Mouse (Mus musculus) liver (tissue): ENCODE measurements around the gene Prom1.
"Not testable (repeated sequence)": the region's sequence is repeated elsewhere in the genome, so short reads cannot be mapped to it uniquely, and the experiment has no call there.

ENCODE experiments used
- DNase-seq: peaks from one replicate; pipeline ENCODE4 v3.0.0-alpha.2; 2020; ENCODE audit warnings: mixed read lengths

Prom1 gene

DNA sequence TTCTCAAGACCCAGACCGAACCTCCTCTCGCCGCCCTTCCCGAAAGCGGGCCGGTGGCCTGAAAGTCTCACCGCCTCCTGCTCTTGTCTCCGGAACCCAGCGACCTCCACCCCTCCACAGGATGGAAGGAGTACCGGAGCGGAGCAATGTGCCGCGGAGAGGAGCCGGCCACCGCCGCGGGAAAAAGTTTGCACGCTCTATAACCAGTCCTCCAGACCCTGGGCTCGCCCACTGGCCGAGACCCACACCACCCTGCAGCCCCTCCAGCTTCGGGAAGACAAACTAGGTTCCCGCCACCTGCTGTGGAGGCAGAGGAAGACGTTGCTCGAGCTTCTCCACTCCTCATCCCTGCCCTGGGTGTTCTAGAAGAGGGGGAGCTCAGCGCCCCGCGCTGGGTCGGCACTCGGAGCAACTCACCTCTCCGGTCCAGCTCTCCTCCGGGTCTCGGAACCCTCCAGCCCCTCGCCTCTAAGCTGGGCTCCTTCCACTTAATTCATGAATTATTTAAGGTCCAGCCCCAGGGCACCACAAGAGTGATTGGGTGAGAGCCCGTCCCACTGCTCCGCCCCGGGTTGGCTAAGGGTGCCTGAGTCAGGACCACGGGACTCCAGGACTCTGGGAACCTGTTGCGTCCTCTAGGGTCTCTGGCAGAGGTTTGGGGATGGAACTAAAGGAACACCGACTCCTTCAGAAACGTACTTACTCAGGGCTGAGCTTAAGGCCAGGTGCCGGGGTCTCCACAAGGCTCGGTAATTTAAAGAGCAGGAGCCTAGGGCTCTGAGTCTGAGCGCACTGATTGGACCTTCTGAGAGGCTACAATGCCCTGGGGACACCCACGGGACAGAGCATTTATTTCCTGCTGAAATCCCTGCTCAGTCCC is at the start of gene Prom1:
Gene Prom1, minus strand, starts transcription at position 802 of the 880 bp plus-strand sequence.
- DNase-seq: peak; percentile 45

DNA sequence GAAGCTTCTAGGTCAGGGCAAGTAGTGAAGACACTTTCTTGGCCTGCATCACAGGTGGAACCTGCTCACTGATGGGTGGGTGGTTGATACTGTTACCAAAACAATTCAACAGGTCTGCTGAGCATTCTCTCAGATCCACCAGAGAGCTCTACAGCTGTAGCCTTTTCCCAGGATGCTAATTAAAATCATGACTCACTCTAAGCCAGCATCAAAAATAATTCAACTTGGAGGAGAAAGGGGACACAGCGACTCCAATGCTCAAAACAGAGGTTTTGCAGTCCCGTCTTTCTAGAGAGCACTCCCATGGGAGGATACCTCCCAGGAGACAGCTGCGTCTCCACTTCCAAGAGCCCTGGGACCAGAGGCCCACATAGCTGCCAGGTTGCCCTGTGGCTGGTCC is 45.9 kb upstream of the Prom1 start:
- DNase-seq: no peak

DNA sequence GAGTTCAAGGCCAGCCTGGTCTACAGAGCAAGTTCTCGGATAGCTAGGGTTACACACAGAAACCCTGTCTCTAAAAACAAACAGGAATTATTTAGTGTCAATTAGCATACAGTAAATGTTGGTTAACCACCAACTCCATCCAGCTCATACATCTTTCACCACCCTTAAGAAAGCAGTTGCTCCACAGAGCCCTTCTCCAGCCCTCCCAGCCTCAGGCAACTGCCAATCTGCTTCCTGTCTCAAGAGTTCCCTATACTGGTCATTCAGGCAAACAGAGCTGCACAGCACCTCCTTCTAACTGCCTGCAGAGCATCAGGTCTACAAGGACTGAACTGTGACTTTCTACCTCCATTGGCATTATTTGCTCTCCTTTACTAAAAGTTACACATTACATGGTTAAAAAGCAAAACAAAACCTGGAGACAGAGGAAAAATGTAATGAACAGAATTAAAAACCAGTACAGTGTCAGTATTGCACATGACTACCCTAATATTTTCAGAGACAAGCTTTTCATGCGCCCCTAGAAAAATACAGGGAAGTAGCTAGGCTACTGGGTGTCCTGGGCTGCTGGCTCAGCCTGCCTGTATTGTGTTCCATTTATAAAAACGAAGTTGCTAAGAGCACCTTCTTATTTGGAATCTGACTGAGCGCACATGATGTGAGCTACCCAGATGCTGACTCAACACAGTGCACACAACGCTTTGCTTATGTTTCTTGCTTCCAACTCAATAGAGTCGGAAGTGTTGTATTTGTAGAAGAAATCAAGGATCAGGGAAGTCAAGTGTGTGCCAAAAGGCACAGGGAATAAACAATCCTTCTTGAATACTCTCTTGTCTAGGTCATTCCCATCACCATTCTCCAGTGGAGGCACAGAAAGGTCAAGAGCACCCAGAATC is 44.9 kb upstream of the Prom1 start:
- no peak for DNase-seq

- DNase-seq: no peak
Observed at GRCm38 (mm10) chr5:44143467-44144235, 41.8 kb upstream of the Prom1 start.

GRCm38 (mm10) chr5:44127487-44127886 is 25.7 kb upstream of the Prom1 start:
- no peak for DNase-seq

DNA sequence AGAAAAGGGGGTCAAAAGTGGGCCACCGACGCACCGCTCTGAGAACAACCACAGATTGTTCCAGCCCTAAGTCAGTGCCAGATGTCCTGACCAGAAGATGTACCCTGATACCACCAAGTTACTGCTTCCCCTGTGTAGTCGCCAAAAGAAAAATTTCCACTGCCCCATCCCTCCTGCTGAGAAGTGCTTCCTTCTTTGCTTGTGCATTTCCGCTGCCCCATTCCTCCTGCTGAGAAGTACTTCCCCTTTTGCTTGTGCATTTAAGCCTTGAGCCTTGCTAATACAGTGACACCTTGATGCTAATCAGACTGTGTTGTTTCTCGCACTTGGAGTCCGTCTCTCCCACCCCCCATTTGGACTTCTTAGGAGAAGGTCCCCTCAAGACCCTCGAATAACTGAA is 24.7 kb upstream of the Prom1 start:
- not testable (repeated sequence) for DNase-seq

GRCm38 (mm10) chr5:44121390-44121789 is 19.6 kb upstream of the Prom1 start:
- DNase-seq: no peak

GRCm38 (mm10) chr5:44113138-44113537 is 11.3 kb upstream of the Prom1 start:
- no peak for DNase-seq

DNA sequence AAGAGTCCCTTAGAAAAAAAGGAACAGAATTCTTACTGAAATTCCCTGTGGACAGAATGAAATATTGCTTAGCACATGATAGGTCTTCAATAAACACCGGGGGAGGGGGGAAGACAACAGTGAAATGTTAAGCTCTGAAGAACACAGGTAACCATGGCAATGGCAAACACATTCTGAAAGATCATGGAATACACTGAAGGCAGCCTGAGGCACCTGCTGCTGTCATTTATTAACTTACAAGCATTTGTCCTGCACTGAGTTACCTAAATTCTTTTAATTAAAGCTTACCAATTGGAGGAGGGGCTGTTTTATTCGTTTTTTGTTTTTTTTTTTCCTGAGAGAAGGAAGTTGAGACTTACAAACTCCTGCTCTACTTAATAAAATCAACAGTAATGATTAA is 7.3 kb upstream of the Prom1 start:
- DNase-seq: no peak

DNA sequence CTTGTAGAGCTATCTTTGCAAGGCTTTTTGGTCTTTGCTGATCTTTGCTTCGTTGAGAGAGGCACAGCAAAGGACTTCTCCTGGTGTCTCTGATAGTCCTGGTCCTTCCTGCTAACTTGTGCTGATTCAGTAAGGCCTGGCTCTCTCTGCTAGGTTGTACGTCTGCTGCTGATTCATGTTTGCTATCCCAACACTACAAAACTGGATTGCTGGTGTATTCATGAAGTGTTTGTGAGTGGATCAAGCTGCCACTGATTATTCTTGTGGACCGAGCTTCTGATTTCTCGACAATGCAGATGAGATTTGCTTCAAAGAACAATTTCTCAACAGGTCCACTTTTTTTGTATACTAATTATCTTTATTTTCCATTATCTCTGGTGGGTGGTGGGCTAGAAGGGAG is 6.3 kb upstream of the Prom1 start:
- no peak for DNase-seq

DNA sequence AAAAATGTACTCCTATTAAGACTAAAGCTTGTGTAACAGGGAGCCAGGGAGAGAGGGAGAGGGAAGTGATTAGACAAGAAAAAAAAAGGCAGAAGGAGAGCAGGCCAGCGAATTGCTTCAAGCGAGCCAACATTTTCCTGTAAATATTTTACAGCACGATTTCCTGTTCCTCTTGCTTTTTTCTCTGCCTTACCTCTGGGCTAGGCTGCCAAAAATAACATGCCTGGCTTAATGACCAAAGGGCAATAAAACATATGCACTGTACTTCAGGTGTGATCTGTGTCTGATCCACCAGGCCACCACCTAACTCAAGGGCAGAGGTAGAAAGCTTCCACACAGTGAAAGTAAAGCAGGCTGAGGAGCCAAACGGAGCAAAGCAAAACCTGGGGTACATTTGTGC is 3.4 kb upstream of the Prom1 start:
- no peak for DNase-seq

- no peak for DNase-seq
Observed at GRCm38 (mm10) chr5:44104686-44105085, 2.9 kb upstream of the Prom1 start.

- DNase-seq: no peak
Observed at GRCm38 (mm10) chr5:44104120-44104519, 2.3 kb upstream of the Prom1 start.

DNA sequence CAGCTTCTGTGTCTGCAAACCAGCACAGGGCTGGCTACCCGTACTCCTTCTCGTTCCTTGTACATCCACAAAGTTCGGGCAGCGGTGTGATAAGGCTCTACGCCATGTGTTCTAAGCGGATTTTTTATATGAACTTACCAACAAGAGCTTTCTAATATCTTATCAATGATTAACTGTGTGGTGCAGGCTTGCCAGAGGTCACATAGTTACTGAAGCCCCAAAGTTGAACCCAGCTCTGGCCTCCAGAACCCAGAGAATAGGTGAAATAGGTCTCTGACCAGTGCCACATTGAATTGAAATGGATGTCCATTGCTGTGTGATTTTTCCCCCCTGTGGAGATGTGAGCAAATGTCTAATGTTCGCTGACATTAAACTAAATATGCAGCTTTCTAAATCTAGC is 1.3 kb upstream of the Prom1 start:
- DNase-seq: no peak

- peak; percentile 34 for DNase-seq
Observed at GRCm38 (mm10) chr5:44100544-44101230, 1.1 kb downstream of the Prom1 start.

- DNase-seq: no peak
Observed at GRCm38 (mm10) chr5:44100187-44100543, 1.7 kb downstream of the Prom1 start.

DNA sequence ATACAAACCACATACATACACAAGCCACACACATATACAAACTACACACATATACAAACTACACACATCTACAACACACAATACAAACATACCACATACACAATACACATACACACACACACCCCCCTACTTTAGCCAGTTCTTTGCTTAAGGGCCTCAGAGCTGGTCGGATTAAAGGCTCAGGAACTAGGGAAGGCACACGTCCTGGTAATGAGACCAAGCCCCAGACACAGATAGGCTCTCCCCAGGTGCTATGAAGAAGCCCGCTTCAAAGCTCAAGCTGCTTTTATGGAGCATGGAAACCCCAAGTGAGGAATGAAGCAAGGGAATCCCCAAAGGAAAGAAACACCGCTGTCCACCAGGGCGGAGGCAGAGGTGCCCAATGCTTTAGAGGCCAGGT is 4.8 kb downstream of the Prom1 start:
- no peak for DNase-seq

DNA sequence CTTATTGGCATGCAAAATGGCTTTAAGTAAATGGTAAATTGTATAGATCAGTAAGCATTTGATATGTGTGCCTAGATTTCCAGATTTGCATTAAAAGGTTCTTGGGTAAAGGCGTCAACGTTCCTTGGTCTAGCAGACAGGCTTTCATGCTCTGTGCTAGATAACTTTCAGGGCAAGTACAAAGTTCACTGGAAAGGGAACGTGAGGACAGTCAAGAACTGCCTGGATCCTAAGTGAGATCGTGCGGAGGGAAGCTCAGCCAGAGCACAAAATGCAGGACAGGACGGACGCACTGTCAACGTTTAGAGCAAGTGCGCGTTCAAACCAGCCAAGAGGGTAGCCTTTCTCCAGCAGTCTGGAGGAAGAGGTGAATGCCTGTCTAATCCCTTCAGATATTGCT is 5.7 kb downstream of the Prom1 start:
- DNase-seq: no peak

DNA sequence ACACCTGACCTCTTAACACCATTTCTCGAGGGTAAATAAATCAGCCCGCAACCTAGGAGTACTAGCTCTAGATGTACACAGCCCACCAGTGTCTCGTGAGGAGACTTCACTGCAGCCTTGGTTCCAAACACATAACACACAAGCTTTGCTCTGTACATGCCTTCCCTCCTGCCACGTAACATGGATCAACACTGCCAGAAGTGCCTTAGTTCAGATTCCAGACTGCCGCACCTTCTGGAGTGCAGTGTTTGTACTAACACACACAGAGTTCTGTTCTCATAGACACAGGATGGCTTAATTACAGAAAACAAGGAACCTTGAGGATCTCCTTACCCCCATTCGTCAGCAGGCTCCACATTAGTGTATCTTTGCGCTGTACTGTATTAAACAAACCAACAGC is 6.1 kb downstream of the Prom1 start:
- no peak for DNase-seq

- no peak for DNase-seq
Observed at GRCm38 (mm10) chr5:44087034-44087433, 14.8 kb downstream of the Prom1 start.

GRCm38 (mm10) chr5:44085871-44086270 is 16.0 kb downstream of the Prom1 start:
- no peak for DNase-seq

GRCm38 (mm10) chr5:44081108-44081507 is 20.7 kb downstream of the Prom1 start:
- DNase-seq: no peak
